Mouse (Mus musculus) megakaryocyte, embryonic 14.5 days (primary cell): Measurements from ENCODE around the gene Ms4a14. TPM values are rescaled to one million over a fixed set of nuclear protein-coding genes. Genes with fewer than 3 reads are reported as not detected.

Experiments
- H3K27me3 ChIP-seq: replicated peaks from 2 replicates; pipeline ENCODE3; 2012; ENCODE audit warnings: inconsistent platforms
- H3K36me3 ChIP-seq: replicated peaks from 2 replicates; pipeline ENCODE3; 2012; ENCODE audit warnings: low read length, inconsistent platforms, mixed read lengths
- H3K4me1 ChIP-seq: 2 replicates; pipeline ENCODE4 v1.6.1; 2012; ENCODE audit warnings: inconsistent platforms
- H3K4me3 ChIP-seq: replicated peaks from 2 replicates; pipeline ENCODE3; 2012; ENCODE audit warnings: moderate library complexity, mild to moderate bottlenecking, inconsistent platforms
- H3K9me3 ChIP-seq: 2 replicates; pipeline ENCODE4 v1.6.1; 2012; ENCODE audit warnings: inconsistent platforms
- FLI1 ChIP-seq: IDR thresholded peaks from 2 replicates; pipeline ENCODE4 v1.6.1; 2012; ENCODE audit warnings: low read length, inconsistent platforms, mixed read lengths
- GATA1 ChIP-seq: IDR thresholded peaks from 3 replicates; pipeline ENCODE4 v1.6.1; 2012; ENCODE audit warnings: mixed read lengths, low read length, inconsistent platforms, borderline replicate concordance
- polyA plus RNA-seq: library from polyadenylated mRNA; stranded (reverse); fragments of >175 nt; gene quantifications from 2 replicates; pipeline ENCODE4 v1.2.3, GENCODE M21; 2012; ENCODE audit warnings: low replicate concordance; ENCODE audit not compliant: insufficient read depth

Gene Ms4a14
- 0.16 TPM in 1 of 2 replicates, not detected in the other for polyA plus RNA-seq

GRCm38 (mm10) chr19:11314354-11314753, at the start of gene Ms4a14:
Ms4a14 (minus strand) TSS chr19:11314454.
- Histone ChIP-seq H3K4me1 (no peaks in the 10 kb centered on the region), H3K9me3 (no peaks in the 10 kb centered on the region), H3K27me3 (no peaks in the 10 kb centered on the region), H3K4me3 (no peak within 1 kb of the TSS), H3K36me3 (no peaks in the 10 kb centered on the region)
- TF ChIP-seq FLI1 (no peak), GATA1 (no peak)

- H3K27me3 ChIP-seq: no peaks in the 10 kb centered on the region
These were observed 47.7 kb upstream of the Ms4a14 start for GRCm38 (mm10) chr19:11362002-11362401.

GRCm38 (mm10) chr19:11360106-11360505, 45.9 kb upstream of the Ms4a14 start:
- Histone ChIP-seq H3K27me3 (no peaks in the 10 kb centered on the region), H3K4me1 (no peaks in the 10 kb centered on the region), H3K36me3 (no peaks in the 10 kb centered on the region), H3K9me3 (no peaks in the 10 kb centered on the region), H3K4me3 (no peak overlapping the region)
- TF ChIP-seq GATA1 (no peak), FLI1 (no peak)

More at GRCm38 (mm10) chr19:11362002-11362401, 47.7 kb upstream of the Ms4a14 start:
- no peaks in the 10 kb centered on the region for H3K36me3 ChIP-seq
- no peaks in the 10 kb centered on the region for H3K4me1 ChIP-seq
- no peak overlapping the region for H3K4me3 ChIP-seq
- H3K9me3 ChIP-seq: no peaks in the 10 kb centered on the region
- no peak for TF ChIP-seq FLI1
- TF ChIP-seq GATA1: no peak

GRCm38 (mm10) chr19:11355730-11356129, 41.5 kb upstream of the Ms4a14 start:
- Histone ChIP-seq H3K4me1 (no peaks in the 10 kb centered on the region), H3K4me3 (no peak overlapping the region), H3K9me3 (no peaks in the 10 kb centered on the region), H3K27me3 (no peaks in the 10 kb centered on the region), H3K36me3 (no peaks in the 10 kb centered on the region)
- no peak for TF ChIP-seq GATA1
- no peak for TF ChIP-seq FLI1

GRCm38 (mm10) chr19:11351878-11352277, 37.6 kb upstream of the Ms4a14 start:
- H3K27me3 ChIP-seq: peaks cover 4% of the 10 kb centered on the region
- H3K4me1 ChIP-seq: no peaks in the 10 kb centered on the region
- H3K9me3 ChIP-seq: no peaks in the 10 kb centered on the region
- TF ChIP-seq GATA1: no peak
- no peak for TF ChIP-seq FLI1
- no peaks in the 10 kb centered on the region for H3K36me3 ChIP-seq
- H3K4me3 ChIP-seq: no peak overlapping the region

- H3K9me3 ChIP-seq: no peaks in the 10 kb centered on the region
- no peak for TF ChIP-seq FLI1
- H3K27me3 ChIP-seq: peaks cover 4% of the 10 kb centered on the region
- no peaks in the 10 kb centered on the region for H3K4me1 ChIP-seq
- no peak overlapping the region for H3K4me3 ChIP-seq
- no peaks in the 10 kb centered on the region for H3K36me3 ChIP-seq
These were observed 35.6 kb upstream of the Ms4a14 start for GRCm38 (mm10) chr19:11349698-11350481.

GRCm38 (mm10) chr19:11343992-11344391, 29.7 kb upstream of the Ms4a14 start:
- no peaks in the 10 kb centered on the region for H3K9me3 ChIP-seq
- no peaks in the 10 kb centered on the region for H3K4me1 ChIP-seq
- no peaks in the 10 kb centered on the region for H3K36me3 ChIP-seq
- TF ChIP-seq FLI1 (no peak), GATA1 (no peak)
- H3K27me3 ChIP-seq: peaks cover 4% of the 10 kb centered on the region
- no peak overlapping the region for H3K4me3 ChIP-seq

- no peaks in the 10 kb centered on the region for H3K9me3 ChIP-seq
- no peaks in the 10 kb centered on the region for H3K36me3 ChIP-seq
- no peaks in the 10 kb centered on the region for H3K27me3 ChIP-seq
- H3K4me3 ChIP-seq: no peak overlapping the region
- TF ChIP-seq GATA1 (no peak), FLI1 (no peak)
- no peaks in the 10 kb centered on the region for H3K4me1 ChIP-seq
These were observed 28.9 kb upstream of the Ms4a14 start for GRCm38 (mm10) chr19:11343147-11343546.

- TF ChIP-seq FLI1: no peak
- Histone ChIP-seq H3K9me3 (no peaks in the 10 kb centered on the region), H3K27me3 (no peaks in the 10 kb centered on the region), H3K4me1 (peaks cover 3% of the 10 kb centered on the region; the same call in 1 of the 2 replicates), H3K4me3 (peak within 1 kb of the TSS; percentile 70), H3K36me3 (no peaks in the 10 kb centered on the region)
These were observed 21.7 kb upstream of the Ms4a14 start, which contains the start of gene Ms4a7 for GRCm38 (mm10) chr19:11335932-11336331. Ms4a7 (minus strand) TSS chr19:11336146.

GRCm38 (mm10) chr19:11321123-11321522, 6.9 kb upstream of the Ms4a14 start:
- H3K36me3 ChIP-seq: no peaks in the 10 kb centered on the region
- no peak for TF ChIP-seq FLI1
- TF ChIP-seq GATA1: no peak

More at GRCm38 (mm10) chr19:11321123-11321522, 6.9 kb upstream of the Ms4a14 start:
- Histone ChIP-seq H3K4me1 (no peaks in the 10 kb centered on the region), H3K9me3 (no peaks in the 10 kb centered on the region), H3K4me3 (no peak overlapping the region), H3K27me3 (no peaks in the 10 kb centered on the region)
